Mouse (Mus musculus) kidney, postnatal 36 days (tissue): ENCODE results near the gene Kcnh3.

Experiments used
- DNase-seq, 2 experiments: peaks; one replicate each; pipeline ENCODE4 v3.0.0; 2021 to 2022; ENCODE audit warnings: mixed read lengths in 2 of 2

The Kcnh3 gene

DNA sequence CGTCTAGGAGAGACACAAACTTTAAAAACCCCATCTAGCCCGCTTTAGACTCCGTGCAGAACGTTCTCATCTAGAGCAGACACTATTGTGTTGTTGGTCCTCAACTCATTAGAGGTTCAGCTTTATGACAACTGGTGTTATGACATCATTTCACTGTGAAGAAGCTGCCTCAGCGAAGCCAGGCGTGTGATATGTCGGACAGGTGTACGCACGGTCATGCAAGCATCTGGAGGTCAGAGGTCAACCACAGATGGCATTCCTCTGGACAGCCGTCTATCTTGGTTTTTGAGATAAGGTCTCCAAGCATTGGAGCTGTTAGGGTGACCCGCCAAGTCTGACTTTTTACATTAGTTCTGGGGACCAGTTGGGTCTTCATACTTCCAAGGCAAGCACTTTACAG, 65.9 kb downstream of the Kcnh3 start:
- DNase-seq: no peak
